ENCODE assay signal across 26 mouse cellular contexts in genomic region chr10:101516930-101517329, GRCm38 (mm10).
DNase-seq lines count a peak whose midpoint lies in the region; ATAC-seq and TF ChIP-seq lines count a peak whose summit lies in the region.
"Had no signal": no experiment of that assay in that cellular context is flagged by ENCODE, and none has a peak within 500 bp of the region (broad histone marks: within the 10 kb centered on the region; RNA-seq: fewer than 3 reads in every experiment).

No protein-coding gene starts in this region.

- no peaks in the 10 kb centered on the region for H3K9me3 ChIP-seq in embryonic facial prominence, embryonic 14.5 days (ENCODE audit: control insufficient read depth, low read length)
- no peaks in the 10 kb centered on the region for H3K9me3 ChIP-seq in embryonic facial prominence, embryonic 10.5 days
- no peaks in the 10 kb centered on the region for H3K9me3 ChIP-seq in midbrain, embryonic 12.5 days
- no peaks in the 10 kb centered on the region for H3K9me3 ChIP-seq in midbrain, embryonic 13.5 days
- H3K9me3 ChIP-seq in midbrain, postnatal 0 days (ENCODE audit: low read length), result no peaks in the 10 kb centered on the region
- H3K9me3 ChIP-seq: embryonic facial prominence, embryonic 13.5 days; hindbrain, embryonic 10.5 days; kidney, embryonic 15.5 days; limb, embryonic 13.5 days had no signal

- H3K36me3 ChIP-seq in embryonic facial prominence, embryonic 14.5 days (ENCODE audit: control insufficient read depth, insufficient read depth, low read length), result no peaks in the 10 kb centered on the region
- no peaks in the 10 kb centered on the region for H3K36me3 ChIP-seq in embryonic facial prominence, embryonic 10.5 days (replicated peaks)
- no peaks in the 10 kb centered on the region for H3K36me3 ChIP-seq in midbrain, embryonic 12.5 days
- H3K36me3 ChIP-seq in midbrain, embryonic 13.5 days, result no peaks in the 10 kb centered on the region
- no peaks in the 10 kb centered on the region for H3K36me3 ChIP-seq in midbrain, postnatal 0 days (ENCODE audit: insufficient read depth, low read length)
- H3K36me3 ChIP-seq: embryonic facial prominence, embryonic 13.5 days; hindbrain, embryonic 10.5 days; kidney, embryonic 15.5 days; limb, embryonic 13.5 days had no signal

- H3K27me3 ChIP-seq in embryonic facial prominence, embryonic 14.5 days (replicated peaks; ENCODE audit: control insufficient read depth, insufficient read depth, low read length), result no peaks in the 10 kb centered on the region
- H3K27me3 ChIP-seq in embryonic facial prominence, embryonic 10.5 days (replicated peaks; ENCODE audit: low read depth, poor library complexity, severe bottlenecking), result no peaks in the 10 kb centered on the region
- no peaks in the 10 kb centered on the region for H3K27me3 ChIP-seq in midbrain, embryonic 12.5 days
- H3K27me3 ChIP-seq in midbrain, embryonic 13.5 days, result no peaks in the 10 kb centered on the region
- no peaks in the 10 kb centered on the region for H3K27me3 ChIP-seq in midbrain, postnatal 0 days (ENCODE audit: insufficient read depth, low read length)
- H3K27me3 ChIP-seq: CH12.LX; embryonic facial prominence, embryonic 13.5 days; kidney, embryonic 15.5 days; limb, embryonic 13.5 days had no signal

- H3K4me3 ChIP-seq in embryonic facial prominence, embryonic 14.5 days (ENCODE audit: low read depth, low read length), result no peak overlapping the region
- H3K4me3 ChIP-seq in embryonic facial prominence, embryonic 10.5 days, result no peak overlapping the region
- H3K4me3 ChIP-seq in midbrain, embryonic 12.5 days, result no peak overlapping the region
- no peak overlapping the region for H3K4me3 ChIP-seq in midbrain, embryonic 13.5 days (replicated peaks)
- no peak overlapping the region for H3K4me3 ChIP-seq in midbrain, postnatal 0 days (ENCODE audit: low read depth, low read length)
- H3K4me3 ChIP-seq in gastrocnemius, adult 2 months, result no peak overlapping the region
- H3K4me3 ChIP-seq: embryonic facial prominence, embryonic 13.5 days; erythroblast, embryonic 14.5 days; hindbrain, embryonic 10.5 days; kidney, embryonic 15.5 days; limb, embryonic 13.5 days had no signal

- H3K4me2 ChIP-seq in embryonic facial prominence, embryonic 14.5 days (ENCODE audit: low read depth, low read length), result no peak overlapping the region
- H3K4me2 ChIP-seq in midbrain, embryonic 12.5 days (replicated peaks), result no peak overlapping the region
- H3K4me2 ChIP-seq in midbrain, embryonic 13.5 days (replicated peaks), result no peak overlapping the region
- no peak overlapping the region for H3K4me2 ChIP-seq in midbrain, postnatal 0 days (ENCODE audit: low read depth, low read length, poor library complexity, severe bottlenecking)
- H3K4me2 ChIP-seq: embryonic facial prominence, embryonic 13.5 days; kidney, embryonic 15.5 days; limb, embryonic 13.5 days; liver, embryonic 11.5 days had no signal

- 66% methylated on average over 3 of the region's 3 CpGs for WGBS in embryonic facial prominence, embryonic 14.5 days
- 84% methylated on average over 3 of the region's 3 CpGs for WGBS in embryonic facial prominence, embryonic 10.5 days
- WGBS in midbrain, embryonic 12.5 days, result 66% methylated on average over 3 of the region's 3 CpGs
- WGBS in midbrain, embryonic 13.5 days, result 47% methylated on average over 3 of the region's 3 CpGs
- 34% methylated on average over 3 of the region's 3 CpGs for WGBS in midbrain, postnatal 0 days

- ATAC-seq in embryonic facial prominence, embryonic 14.5 days (ENCODE audit: low read depth), result no peak
- ATAC-seq in frontal cortex, adult (ENCODE audit: low TSS enrichment), result peak; percentile 73; the same call in 1 of the 2 replicates
- ATAC-seq in midbrain, embryonic 12.5 days (ENCODE audit: low FRiP score, low read depth), result 0 out of 2 replicates have a peak, but pooled peaks have one; percentile 49
- no peak for ATAC-seq in midbrain, embryonic 13.5 days
- peak; percentile 52; the same call in 1 of the 2 replicates for ATAC-seq in midbrain, postnatal 0 days (ENCODE audit: low FRiP score)
- ATAC-seq: activated CD4-positive, CD25-positive, alpha-beta regulatory T cell, adult 4 months had no signal

- no peak overlapping the region for H3K27ac ChIP-seq in embryonic facial prominence, embryonic 14.5 days (replicated peaks; ENCODE audit: low read depth, low read length)
- H3K27ac ChIP-seq in embryonic facial prominence, embryonic 10.5 days (replicated peaks), result no peak overlapping the region
- H3K27ac ChIP-seq in midbrain, embryonic 12.5 days (replicated peaks), result no peak overlapping the region
- no peak overlapping the region for H3K27ac ChIP-seq in midbrain, embryonic 13.5 days
- H3K27ac ChIP-seq in midbrain, postnatal 0 days (ENCODE audit: low read depth, low read length), result no peak overlapping the region
- H3K27ac ChIP-seq in gastrocnemius, adult 2 months, result no peak overlapping the region
- H3K27ac ChIP-seq: embryonic facial prominence, embryonic 13.5 days; hindbrain, embryonic 10.5 days; kidney, embryonic 15.5 days; limb, embryonic 13.5 days had no signal

- H3K4me1 ChIP-seq in embryonic facial prominence, embryonic 14.5 days (ENCODE audit: control insufficient read depth, insufficient read depth, low read length), result no peaks in the 10 kb centered on the region
- H3K4me1 ChIP-seq in embryonic facial prominence, embryonic 10.5 days, result no peaks in the 10 kb centered on the region
- H3K4me1 ChIP-seq in midbrain, embryonic 12.5 days, result no peaks in the 10 kb centered on the region
- peaks cover 2% of the 10 kb centered on the region; the same call in 1 of the 2 replicates for H3K4me1 ChIP-seq in midbrain, embryonic 13.5 days (replicated peaks)
- H3K4me1 ChIP-seq in midbrain, postnatal 0 days (ENCODE audit: insufficient read depth, low read length), result no peaks in the 10 kb centered on the region
- H3K4me1 ChIP-seq: embryonic facial prominence, embryonic 13.5 days; hindbrain, embryonic 10.5 days; kidney, embryonic 15.5 days; limb, embryonic 13.5 days had no signal

- DNase-seq in embryonic facial prominence, embryonic 14.5 days (ENCODE audit: low spot score), result peak; percentile 24
- DNase-seq in embryonic facial prominence, embryonic 10.5 days (ENCODE audit: low spot score), result no peak
- no peak for DNase-seq in frontal cortex, postnatal 36 days (ENCODE audit: low spot score in 2 of 2)
- DNase-seq in midbrain, postnatal 0 days (ENCODE audit: low spot score), result peak; percentile 65
- DNase-seq in gastrocnemius, adult 2 months, result no peak
- DNase-seq: adrenal gland, adult 2 months; adrenal gland, postnatal 36 days; cerebellum, adult 11 months; cerebellum, adult 9-11 months; embryo, embryonic 11 days; heart, postnatal 14 days; kidney, adult 18-20 months; kidney, postnatal 25 days; lung, postnatal 36 days; thymus, postnatal 4 days had no signal

- no peak for TF ChIP-seq CTCF in midbrain, postnatal 0 days (IDR thresholded peaks at IDR 0.05)
- no peak for TF ChIP-seq CTCF in gastrocnemius, adult 2 months (IDR thresholded peaks at IDR 0.05)

- no peak overlapping the region for H3K9ac ChIP-seq in embryonic facial prominence, embryonic 14.5 days (ENCODE audit: low read depth, low read length)
- no peak overlapping the region for H3K9ac ChIP-seq in midbrain, embryonic 12.5 days (replicated peaks)
- H3K9ac ChIP-seq in midbrain, embryonic 13.5 days (replicated peaks), result no peak overlapping the region
- H3K9ac ChIP-seq in midbrain, postnatal 0 days (replicated peaks; ENCODE audit: low read length, poor library complexity, severe bottlenecking), result no peak overlapping the region
- H3K9ac ChIP-seq: embryonic facial prominence, embryonic 13.5 days; kidney, embryonic 15.5 days; limb, embryonic 13.5 days had no signal

- intact Hi-C loops in gastrocnemius, adult 2 months (cut with DNase I), result no loop called here

Comparison
In these comparisons a context has a peak if more than half of its experiments do, and no peak if none do; other contexts are left out.
1. ATAC-seq: peak in frontal cortex, adult (single experiment), midbrain, embryonic 12.5 days (single experiment) and midbrain, postnatal 0 days (single experiment); none in embryonic facial prominence, embryonic 14.5 days (single experiment) and midbrain, embryonic 13.5 days (single experiment).
2. DNase-seq: peak in embryonic facial prominence, embryonic 14.5 days (single experiment) and midbrain, postnatal 0 days (single experiment); none in embryonic facial prominence, embryonic 10.5 days (single experiment), frontal cortex, postnatal 36 days (0 of 2) and gastrocnemius, adult 2 months (single experiment).